In the genomic region with DNA sequence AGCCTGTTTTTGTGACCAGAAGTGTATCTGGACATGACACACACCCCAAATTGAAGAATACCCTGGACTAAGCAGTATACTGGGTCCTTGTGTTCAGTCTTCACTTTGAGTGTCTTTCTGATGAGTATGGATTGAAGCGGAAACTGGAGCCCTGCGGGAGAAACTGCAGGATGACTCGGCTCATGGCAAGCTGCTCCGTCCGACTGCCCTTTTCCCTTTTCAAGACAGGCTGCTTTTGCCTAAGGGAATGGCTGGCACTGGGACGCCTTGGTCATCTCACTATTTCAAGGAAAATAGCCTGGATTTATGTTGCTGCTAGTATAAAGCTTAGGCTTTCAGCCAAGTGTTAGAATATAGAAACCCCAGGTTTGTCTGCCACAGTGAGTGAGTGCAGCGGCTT, we compare ENCODE assay signal across 27 mouse cellular contexts. TPM values are rescaled to one million over a fixed set of nuclear protein-coding genes. Genes with fewer than 3 reads are reported as not detected.
"Had no signal": no experiment of that assay in that cellular context is flagged by ENCODE, and none has a peak within 500 bp of the region (broad histone marks: within the 10 kb centered on the region; RNA-seq: fewer than 3 reads in every experiment).

No protein-coding gene starts in this region.

- H3K27ac ChIP-seq: limb, embryonic 10.5 days; limb, embryonic 13.5 days; liver, embryonic 14.5 days; macrophage; stomach, postnatal 0 days had no signal

- H3K9ac ChIP-seq: limb, embryonic 13.5 days; liver, embryonic 14.5 days; liver, postnatal 0 days; lung, embryonic 14.5 days had no signal

- H3K4me1 ChIP-seq: limb, embryonic 10.5 days had no signal

- H3K9me3 ChIP-seq: limb, embryonic 10.5 days; limb, embryonic 13.5 days had no signal

- ATAC-seq: lung, postnatal 0 days had no signal

- DNase-seq: kidney, adult 18-20 months; kidney, postnatal 14 days; kidney, postnatal 4 days; liver, postnatal 0 days; lung, embryonic 14.5 days; midbrain, embryonic 14.5 days; right cerebral cortex, adult 18-20 months; right cerebral cortex, postnatal 14 days; right cerebral cortex, postnatal 4 days; thymus, adult 2 months; thymus, postnatal 14 days; thymus, postnatal 4 days had no signal

- H3K4me3 ChIP-seq: limb, embryonic 10.5 days; limb, embryonic 13.5 days had no signal

- H3K27me3 ChIP-seq: limb, embryonic 13.5 days had no signal

- H3K4me2 ChIP-seq: limb, embryonic 13.5 days; lung, embryonic 14.5 days; midbrain, embryonic 11.5 days had no signal

RNA-seq across cellular contexts. Expression of a gene that starts 22.5 kb away (rescaled TPM):
- total RNA-seq: layer of hippocampus, adult 18-20 months; layer of hippocampus, postnatal 14 days; left cerebral cortex, adult 8-10 months; left cerebral cortex, postnatal 14 days; midbrain, postnatal 0 days had no signal
- polyA plus RNA-seq: kidney, embryonic 16.5 days; limb, embryonic 10.5 days; limb, embryonic 13.5 days; liver, embryonic 14.5 days; liver, postnatal 0 days; lung, embryonic 14.5 days; midbrain, embryonic 11.5 days; midbrain, embryonic 14.5 days; midbrain, postnatal 0 days; neural tube, embryonic 11.5 days; stomach, embryonic 14.5 days; stomach, postnatal 0 days; thymus, adult 2 months had no signal
